Mouse (Mus musculus) kidney, postnatal 25 days (tissue): ENCODE results near the gene Mtmr11.
"Not testable (repeated sequence)": the region's sequence is repeated elsewhere in the genome, so short reads cannot be mapped to it uniquely, and the experiment has no call there.

Source experiments
- DNase-seq, 2 experiments: peaks; one replicate each; pipeline ENCODE4 v3.0.0; 2021; ENCODE audit warnings: mixed read lengths in 2 of 2

Gene Mtmr11

GRCm38 (mm10) chr3:96172197-96173178 is 10.7 kb downstream of the Mtmr11 start, which contains the start of gene Sf3b4:
Sf3b4 (plus strand) TSS chr3:96172332.
- peak; percentile 90 to 94 for DNase-seq

- DNase-seq = no peak
Measured at GRCm38 (mm10) chr3:96173185-96173584, 11.4 kb downstream of the Mtmr11 start.

GRCm38 (mm10) chr3:96174042-96174441 is 12.2 kb downstream of the Mtmr11 start:
- DNase-seq = not testable (repeated sequence)

GRCm38 (mm10) chr3:96175251-96175650 is 13.4 kb downstream of the Mtmr11 start:
- no peak for DNase-seq

- DNase-seq = no peak
Measured at GRCm38 (mm10) chr3:96178427-96178826, 16.6 kb downstream of the Mtmr11 start.

- no peak for DNase-seq
Measured at GRCm38 (mm10) chr3:96178902-96179301, 17.1 kb downstream of the Mtmr11 start.

GRCm38 (mm10) chr3:96179531-96179930 is 17.7 kb downstream of the Mtmr11 start:
- no peak for DNase-seq

- peak; percentile 59 to 83 for DNase-seq
Measured at GRCm38 (mm10) chr3:96180727-96181477, 19.1 kb downstream of the Mtmr11 start, which contains the start of gene Sv2a. Sv2a (plus strand) TSS chr3:96181151.

GRCm38 (mm10) chr3:96181510-96182381 is 19.9 kb downstream of the Mtmr11 start:
- no peak for DNase-seq

GRCm38 (mm10) chr3:96182382-96182776 is 20.6 kb downstream of the Mtmr11 start:
- no peak for DNase-seq

GRCm38 (mm10) chr3:96192977-96193376 is 31.2 kb downstream of the Mtmr11 start:
- no peak for DNase-seq

- DNase-seq = no peak
Measured at GRCm38 (mm10) chr3:96194966-96195365, 33.2 kb downstream of the Mtmr11 start.

GRCm38 (mm10) chr3:96195616-96196313 is 34.0 kb downstream of the Mtmr11 start:
- DNase-seq = no peak

GRCm38 (mm10) chr3:96196437-96197128 is 34.8 kb downstream of the Mtmr11 start:
- DNase-seq = no peak

- peak; percentile 91 to 96 for DNase-seq
Measured at GRCm38 (mm10) chr3:96197129-96197749, 35.4 kb downstream of the Mtmr11 start.

GRCm38 (mm10) chr3:96198181-96198580 is 36.4 kb downstream of the Mtmr11 start:
- peak in 1 of 2 experiments; percentile 42 for DNase-seq

- not testable (repeated sequence) for DNase-seq
Measured at GRCm38 (mm10) chr3:96198601-96199251, 36.9 kb downstream of the Mtmr11 start.

- DNase-seq = no peak
Measured at GRCm38 (mm10) chr3:96199731-96200130, 37.9 kb downstream of the Mtmr11 start.

- no peak for DNase-seq
Measured at GRCm38 (mm10) chr3:96207819-96208218, 46.0 kb downstream of the Mtmr11 start.

GRCm38 (mm10) chr3:96209242-96209641 is 47.4 kb downstream of the Mtmr11 start:
- peak in 1 of 2 experiments; percentile 36 for DNase-seq
